Mouse (Mus musculus): Measurements from ENCODE around the gene Sugp1. TPM values are rescaled to one million over a fixed set of nuclear protein-coding genes. Genes with fewer than 3 reads are reported as not detected.
"Not testable (repeated sequence)": the region's sequence is repeated elsewhere in the genome, so short reads cannot be mapped to it uniquely, and the experiment has no call there.

Sugp1 gene
- polyA plus RNA-seq (2012; rRNA removed), result 34.5 and 37.4 TPM in 2 replicates

- Histone ChIP-seq H3K4me3 (ENCODE audit: insufficient read depth, low read length) (peak within 1 kb of the TSS; percentile 65), H3K4me1 (ENCODE audit: control insufficient read depth, insufficient read depth, low read length) (peaks cover 10% of the 10 kb centered on the region), H3K27ac (ENCODE audit: insufficient read depth, low read length) (peak within 1 kb of the TSS; percentile 89)
- TF ChIP-seq POLR2A (IDR thresholded peaks at IDR 0.05; ENCODE audit: extremely low read depth, insufficient read depth, low read length) (peak; percentile 91), CTCF (IDR thresholded peaks at IDR 0.05; ENCODE audit: extremely low read depth, insufficient read depth, low read length) (no peak)
Observed at GRCm38 (mm10) chr8:70042583-70043455, at the start of gene Sugp1, which contains the start of gene Mau2. Gene Sugp1, plus strand, starts transcription at chr8:70042813. Gene Mau2, minus strand, starts transcription at chr8:70042734.

DNA sequence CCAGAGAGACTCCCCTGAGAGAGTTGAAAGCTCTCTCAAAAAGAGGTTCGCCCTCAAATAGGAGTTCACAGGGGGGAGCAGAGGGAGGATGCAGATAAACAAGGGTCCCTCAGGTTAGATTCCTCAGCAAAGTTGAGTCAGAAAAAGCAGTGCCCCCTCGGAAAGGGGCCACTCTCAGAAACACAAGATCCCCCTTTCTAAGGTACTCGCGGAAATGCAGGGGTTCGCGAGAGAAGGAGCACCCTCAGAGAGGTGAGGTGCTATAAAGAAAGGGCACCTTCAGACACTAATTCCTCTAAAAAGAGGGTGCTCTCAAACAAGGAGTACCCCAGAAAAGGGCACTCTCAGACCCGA lies 47.2 kb upstream of the Sugp1 start:
- TF ChIP-seq POLR2A (IDR thresholded peaks at IDR 0.05; ENCODE audit: extremely low read depth, insufficient read depth, low read length) (no peak), CTCF (IDR thresholded peaks at IDR 0.05; ENCODE audit: extremely low read depth, insufficient read depth, low read length) (no peak)
- Histone ChIP-seq H3K4me1 (ENCODE audit: control insufficient read depth, insufficient read depth, low read length) (peaks cover 2% of the 10 kb centered on the region; the same call in 1 of the 2 replicates), H3K27ac (ENCODE audit: insufficient read depth, low read length) (no peak overlapping the region)

GRCm38 (mm10) chr8:69995776-69996588 lies 46.6 kb upstream of the Sugp1 start, which contains the start of gene Gatad2a:
Gene Gatad2a, minus strand, starts transcription at chr8:69996384.
- peak within 1 kb of the TSS; percentile 25 for H3K27ac ChIP-seq (ENCODE audit: insufficient read depth, low read length)
- peak within 1 kb of the TSS; percentile 56 for H3K4me3 ChIP-seq (ENCODE audit: insufficient read depth, low read length)
- peaks cover 2% of the 10 kb centered on the region; the same call in 1 of the 2 replicates for H3K4me1 ChIP-seq (ENCODE audit: control insufficient read depth, insufficient read depth, low read length)
- TF ChIP-seq CTCF (IDR thresholded peaks at IDR 0.05; ENCODE audit: extremely low read depth, insufficient read depth, low read length) (no peak), POLR2A (IDR thresholded peaks at IDR 0.05; ENCODE audit: extremely low read depth, insufficient read depth, low read length) (peak; percentile 46; the same call in 1 of the 2 replicates)

More for the DNA sequence above, 47.2 kb upstream of the Sugp1 start:
- peak overlapping the region; percentile 56 for H3K4me3 ChIP-seq (ENCODE audit: insufficient read depth, low read length)

DNA sequence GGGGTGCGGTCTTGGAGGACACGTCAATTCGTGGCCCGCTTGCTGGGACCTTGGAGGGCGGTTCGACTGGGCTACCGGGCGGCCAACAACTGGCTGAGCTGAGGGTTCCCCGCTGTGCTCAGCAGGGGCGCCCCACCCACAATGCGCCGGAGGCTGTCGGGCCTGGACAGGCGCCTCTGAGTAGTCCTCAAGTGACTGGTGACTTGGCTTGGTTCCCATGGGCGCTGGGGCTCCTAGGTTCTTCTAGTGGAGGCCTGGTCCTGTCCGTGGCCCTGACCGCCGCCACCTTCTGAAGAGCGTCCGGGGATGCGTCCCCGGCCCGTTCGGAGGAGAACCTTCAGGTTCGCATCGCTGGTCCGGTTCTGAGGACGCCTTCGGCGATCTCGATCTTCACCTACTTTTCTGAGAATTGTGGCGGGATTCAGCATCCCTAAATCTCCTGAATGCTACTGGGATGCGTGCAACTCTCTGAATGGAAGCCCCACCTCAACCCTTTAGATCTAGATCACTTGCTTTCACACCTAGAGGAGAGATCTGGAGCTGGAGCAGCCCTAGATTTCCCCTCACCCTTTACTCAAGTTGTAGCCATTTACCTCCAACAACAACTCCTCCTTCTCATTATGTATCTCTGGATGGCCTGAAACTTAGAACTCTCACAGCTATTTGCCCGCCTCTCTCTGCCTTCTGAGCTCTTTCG lies 45.9 kb upstream of the Sugp1 start:
- TF ChIP-seq POLR2A (IDR thresholded peaks at IDR 0.05; ENCODE audit: extremely low read depth, insufficient read depth, low read length) (no peak; the same call in 1 of the 2 replicates), CTCF (IDR thresholded peaks at IDR 0.05; ENCODE audit: extremely low read depth, insufficient read depth, low read length) (no peak)
- H3K4me1 ChIP-seq (ENCODE audit: control insufficient read depth, insufficient read depth, low read length), result peaks cover 2% of the 10 kb centered on the region; the same call in 1 of the 2 replicates
- H3K4me3 ChIP-seq (ENCODE audit: insufficient read depth, low read length), result peak overlapping the region; percentile 56
- peak overlapping the region; percentile 25 for H3K27ac ChIP-seq (ENCODE audit: insufficient read depth, low read length)

- H3K4me1 ChIP-seq (ENCODE audit: control insufficient read depth, insufficient read depth, low read length), result peaks cover 2% of the 10 kb centered on the region; the same call in 1 of the 2 replicates
- H3K4me3 ChIP-seq (ENCODE audit: insufficient read depth, low read length), result no peak overlapping the region
- H3K27ac ChIP-seq (ENCODE audit: insufficient read depth, low read length), result no peak overlapping the region
- no peak for TF ChIP-seq CTCF (IDR thresholded peaks at IDR 0.05; ENCODE audit: extremely low read depth, insufficient read depth, low read length)
- no peak for TF ChIP-seq POLR2A (IDR thresholded peaks at IDR 0.05; ENCODE audit: extremely low read depth, insufficient read depth, low read length)
Observed at GRCm38 (mm10) chr8:69998706-69999105, 43.9 kb upstream of the Sugp1 start.

GRCm38 (mm10) chr8:69999236-69999635 lies 43.4 kb upstream of the Sugp1 start:
- TF ChIP-seq POLR2A (IDR thresholded peaks at IDR 0.05; ENCODE audit: extremely low read depth, insufficient read depth, low read length), result no peak
- no peak for TF ChIP-seq CTCF (IDR thresholded peaks at IDR 0.05; ENCODE audit: extremely low read depth, insufficient read depth, low read length)
- Histone ChIP-seq H3K4me3 (ENCODE audit: insufficient read depth, low read length) (no peak overlapping the region), H3K27ac (ENCODE audit: insufficient read depth, low read length) (no peak overlapping the region), H3K4me1 (ENCODE audit: control insufficient read depth, insufficient read depth, low read length) (peaks cover 2% of the 10 kb centered on the region; the same call in 1 of the 2 replicates)

DNA sequence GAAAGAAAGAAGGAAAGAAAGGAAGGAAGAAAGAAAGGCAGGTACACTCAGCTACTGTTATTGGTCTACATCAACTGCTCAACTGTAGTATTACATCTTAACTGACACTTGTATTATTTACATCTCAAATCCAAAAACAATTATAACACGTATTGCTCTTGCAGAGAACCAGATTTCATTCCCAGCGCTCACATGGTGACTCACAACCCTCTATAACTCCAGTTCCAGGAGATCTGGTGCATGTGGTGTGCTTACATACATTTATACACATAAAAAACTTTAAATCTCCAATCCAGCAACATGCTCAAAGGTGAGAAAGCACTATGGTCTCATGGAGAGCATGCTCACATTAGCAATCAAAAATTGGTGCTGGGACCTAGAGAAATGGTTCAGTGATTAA lies 42.4 kb upstream of the Sugp1 start:
- no peaks in the 10 kb centered on the region for H3K4me1 ChIP-seq (ENCODE audit: control insufficient read depth, insufficient read depth, low read length)
- no peak overlapping the region for H3K27ac ChIP-seq (ENCODE audit: insufficient read depth, low read length)

GRCm38 (mm10) chr8:70001176-70001891 lies 41.3 kb upstream of the Sugp1 start:
- no peaks in the 10 kb centered on the region for H3K4me1 ChIP-seq (ENCODE audit: control insufficient read depth, insufficient read depth, low read length)
- H3K27ac ChIP-seq (ENCODE audit: insufficient read depth, low read length), result no peak overlapping the region
- no peak overlapping the region for H3K4me3 ChIP-seq (ENCODE audit: insufficient read depth, low read length)
- TF ChIP-seq POLR2A (IDR thresholded peaks at IDR 0.05; ENCODE audit: extremely low read depth, insufficient read depth, low read length), result no peak
- peak; percentile 49 for TF ChIP-seq CTCF (IDR thresholded peaks at IDR 0.05; ENCODE audit: extremely low read depth, insufficient read depth, low read length)

More for the DNA sequence above, 42.4 kb upstream of the Sugp1 start:
- no peak overlapping the region for H3K4me3 ChIP-seq (ENCODE audit: insufficient read depth, low read length)
- TF ChIP-seq POLR2A (IDR thresholded peaks at IDR 0.05; ENCODE audit: extremely low read depth, insufficient read depth, low read length), result no peak
- no peak for TF ChIP-seq CTCF (IDR thresholded peaks at IDR 0.05; ENCODE audit: extremely low read depth, insufficient read depth, low read length)

GRCm38 (mm10) chr8:70001892-70002191 lies 40.8 kb upstream of the Sugp1 start:
- H3K4me1 ChIP-seq (ENCODE audit: control insufficient read depth, insufficient read depth, low read length); H3K4me3 ChIP-seq (ENCODE audit: insufficient read depth, low read length); H3K27ac ChIP-seq (ENCODE audit: insufficient read depth, low read length): not testable (repeated sequence)
